In the genomic region with DNA sequence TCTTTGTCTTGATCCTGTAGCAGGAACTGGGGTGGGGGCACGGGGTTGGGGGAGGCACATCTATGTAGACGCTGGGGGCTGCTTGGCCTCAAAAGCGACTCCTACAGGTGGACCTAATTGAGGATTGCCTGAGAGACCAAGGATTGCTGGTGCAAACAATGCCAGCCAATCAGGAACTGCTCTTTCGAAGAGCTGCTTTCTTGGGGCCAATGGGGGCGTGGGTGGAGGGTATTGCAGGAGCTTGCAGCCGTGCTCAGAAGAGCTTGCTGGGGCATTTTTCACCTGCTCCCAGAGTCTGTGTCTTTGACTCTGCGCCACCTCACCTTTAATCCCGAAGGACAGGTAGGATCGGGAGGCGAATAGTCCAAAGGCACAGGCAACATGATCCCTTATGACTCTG, we compare ENCODE assay signal across 21 mouse cellular contexts. TPM values are rescaled to one million over a fixed set of nuclear protein-coding genes. Genes with fewer than 3 reads are reported as not detected.
DNase-seq lines count a peak whose midpoint lies in the region; ATAC-seq lines count a peak whose summit lies in the region.
"Had no signal": no experiment of that assay in that cellular context is flagged by ENCODE, and none has a peak within 500 bp of the region (broad histone marks: within the 10 kb centered on the region; RNA-seq: fewer than 3 reads in every experiment).

No protein-coding gene starts in this region.

- peak; percentile 82 for DNase-seq in R1 (ENCODE audit: low read depth, low spot score)
- no peak for DNase-seq in liver, embryonic 11.5 days (ENCODE audit: low spot score)
- no peak for DNase-seq in forebrain, embryonic 14.5 days (ENCODE audit: low spot score)
- DNase-seq in thymus, adult 18-20 months: no peak
- DNase-seq in cerebellum, postnatal 14 days: no peak
- DNase-seq: adrenal gland, adult 8-10 months; adrenal gland, postnatal 36 days; cerebellum, adult 11 months; cerebellum, adult 8-10 months; cerebellum, postnatal 25 days; gastrocnemius, postnatal 36 days; heart, adult 11 months; heart, postnatal 10 days; heart, postnatal 4 days had no signal

- H3K27me3 ChIP-seq in erythroblast, embryonic 14.5 days (ENCODE audit: control insufficient read depth): no peaks in the 10 kb centered on the region; the same call in 1 of the 2 replicates
- no peaks in the 10 kb centered on the region for H3K27me3 ChIP-seq in liver, embryonic 11.5 days (replicated peaks; ENCODE audit: control insufficient read depth, insufficient read depth, low read length)
- no peaks in the 10 kb centered on the region for H3K27me3 ChIP-seq in forebrain, embryonic 14.5 days (replicated peaks; ENCODE audit: control insufficient read depth, insufficient read depth, low read length)
- H3K27me3 ChIP-seq: embryonic facial prominence, embryonic 12.5 days; forebrain, embryonic 13.5 days; intestine, embryonic 15.5 days had no signal

- peak overlapping the region; percentile 36 for H3K4me3 ChIP-seq in erythroblast, embryonic 14.5 days (replicated peaks)
- no peak overlapping the region for H3K4me3 ChIP-seq in liver, embryonic 11.5 days (ENCODE audit: low read depth, low read length)
- H3K4me3 ChIP-seq in forebrain, embryonic 14.5 days (ENCODE audit: low read depth, low read length): no peak overlapping the region
- H3K4me3 ChIP-seq: embryonic facial prominence, embryonic 12.5 days; forebrain, embryonic 13.5 days; heart, embryonic 10.5 days; intestine, embryonic 15.5 days had no signal

- no peaks in the 10 kb centered on the region for H3K36me3 ChIP-seq in erythroblast, embryonic 14.5 days (ENCODE audit: control insufficient read depth)
- no peaks in the 10 kb centered on the region for H3K36me3 ChIP-seq in liver, embryonic 11.5 days (ENCODE audit: control insufficient read depth, insufficient read depth, low read length)
- H3K36me3 ChIP-seq in forebrain, embryonic 14.5 days (ENCODE audit: control insufficient read depth, insufficient read depth, low read length): no peaks in the 10 kb centered on the region
- H3K36me3 ChIP-seq: embryonic facial prominence, embryonic 12.5 days; heart, embryonic 10.5 days; intestine, embryonic 15.5 days had no signal

- no peak for ATAC-seq in erythroblast, adult 5-6 weeks (replicated peaks; ENCODE audit: low FRiP score, poor library complexity, severe bottlenecking)
- ATAC-seq in liver, embryonic 11.5 days (replicated peaks; ENCODE audit: low FRiP score): no peak
- no peak for ATAC-seq in forebrain, embryonic 14.5 days
- ATAC-seq: forebrain, embryonic 13.5 days; intestine, embryonic 15.5 days had no signal

- no peaks in the 10 kb centered on the region for H3K9me3 ChIP-seq in erythroblast, embryonic 14.5 days (ENCODE audit: control insufficient read depth, low read length)
- H3K9me3 ChIP-seq in liver, embryonic 11.5 days (ENCODE audit: control insufficient read depth, low read length): no peaks in the 10 kb centered on the region
- no peaks in the 10 kb centered on the region for H3K9me3 ChIP-seq in forebrain, embryonic 14.5 days (replicated peaks; ENCODE audit: control insufficient read depth, low read length)
- H3K9me3 ChIP-seq: embryonic facial prominence, embryonic 12.5 days; forebrain, embryonic 13.5 days; heart, embryonic 10.5 days; intestine, embryonic 15.5 days had no signal

- peaks cover 29% of the 10 kb centered on the region for H3K4me1 ChIP-seq in erythroblast, embryonic 14.5 days (ENCODE audit: control insufficient read depth)
- peaks cover 6% of the 10 kb centered on the region for H3K4me1 ChIP-seq in liver, embryonic 11.5 days (replicated peaks; ENCODE audit: control insufficient read depth, insufficient read depth, low read length)
- H3K4me1 ChIP-seq in forebrain, embryonic 14.5 days (ENCODE audit: control insufficient read depth, insufficient read depth, low read length): no peaks in the 10 kb centered on the region
- H3K4me1 ChIP-seq: embryonic facial prominence, embryonic 12.5 days; forebrain, embryonic 13.5 days; heart, embryonic 10.5 days; intestine, embryonic 15.5 days had no signal

- peak overlapping the region; percentile 29 for H3K4me2 ChIP-seq in liver, embryonic 11.5 days
- no peak overlapping the region for H3K4me2 ChIP-seq in forebrain, embryonic 14.5 days (ENCODE audit: low read length)
- H3K4me2 ChIP-seq: embryonic facial prominence, embryonic 12.5 days; forebrain, embryonic 13.5 days; hindbrain, embryonic 14.5 days; intestine, embryonic 15.5 days had no signal

- 35% methylated on average over 10 of the region's 10 CpGs for WGBS in liver, embryonic 11.5 days
- WGBS in forebrain, embryonic 14.5 days: 38% methylated on average over 10 of the region's 10 CpGs

- no peak overlapping the region for H3K9ac ChIP-seq in liver, embryonic 11.5 days (ENCODE audit: low read depth, low read length)
- no peak overlapping the region for H3K9ac ChIP-seq in forebrain, embryonic 14.5 days (ENCODE audit: low read length)
- H3K9ac ChIP-seq: embryonic facial prominence, embryonic 12.5 days; forebrain, embryonic 13.5 days; hindbrain, embryonic 14.5 days; intestine, embryonic 15.5 days had no signal

- H3K27ac ChIP-seq in liver, embryonic 11.5 days (ENCODE audit: low read depth, low read length): no peak overlapping the region
- no peak overlapping the region for H3K27ac ChIP-seq in forebrain, embryonic 14.5 days (ENCODE audit: low read depth, low read length)
- H3K27ac ChIP-seq: embryonic facial prominence, embryonic 12.5 days; forebrain, embryonic 13.5 days; heart, embryonic 10.5 days; hindbrain, embryonic 14.5 days; intestine, embryonic 15.5 days had no signal

RNA-seq across cellular contexts. Expression of a gene that starts 26.1 kb away (rescaled TPM):
- 0.38 and 0.60 TPM in 2 replicates for polyA plus RNA-seq in erythroblast, embryonic 14.5 days (2012)
- 10.4 and 19.4 TPM in 2 replicates for total RNA-seq in erythroblast, adult 5-6 weeks (2015; ENCODE audit: low replicate concordance)
- 3.5 and 6.3 TPM in 2 replicates for total RNA-seq in erythroblast, adult 5-6 weeks (2017; ENCODE audit: low replicate concordance)
- polyA plus RNA-seq in liver, embryonic 11.5 days (2014; fragmentation: Nextera tagmentation; extraction: Ambion mirVana): 83.7 and 89.8 TPM in 2 replicates
- polyA plus RNA-seq in forebrain, embryonic 14.5 days (2014; fragmentation: Nextera tagmentation; extraction: Ambion mirVana): 41.9 and 43.4 TPM in 2 replicates

Comparison
In these comparisons a context has a peak if more than half of its experiments do, and no peak if none do; other contexts are left out.
1. RNA of a gene that starts 26.1 kb away (polyA plus RNA-seq): 83.7 to 89.8 TPM in liver, embryonic 11.5 days and 41.9 to 43.4 TPM in forebrain, embryonic 14.5 days; 0.38 to 0.60 TPM in erythroblast, embryonic 14.5 days; every median in the first group is over 10 times any median in the second.